Mouse (Mus musculus) MEL (cell line): ENCODE data around the gene Zcchc10. TPM values are rescaled to one million over a fixed set of nuclear protein-coding genes. Genes with fewer than 3 reads are reported as not detected.
A peak's percentile ranks its signal among the peaks of the same experiment; 100 is the strongest.

Source experiments
- DNase-seq: peaks from one replicate; pipeline ENCODE4 v3.0.0; 2011; ENCODE audit warnings: low read depth, low spot score
- H3K27ac ChIP-seq: 2 replicates; pipeline ENCODE4 v1.5.1; 2012; ENCODE audit warnings: low read depth, mild to moderate bottlenecking, control low read depth, low read length, moderate library complexity; ENCODE audit not compliant: control insufficient read depth
- H3K27me3 ChIP-seq, 2 experiments: fragments of 150-350 bp in 1 of 2; sonication (generic) in 1 of 2; 2 replicates each; pipeline ENCODE4 v1.6.1; 2012; ENCODE audit warnings: low read length in 2 of 2, mild to moderate bottlenecking in 2 of 2, improper control_type of control experiment in 1 of 2, moderate library complexity in 1 of 2; ENCODE audit not compliant: insufficient read depth in 2 of 2, control insufficient read depth in 1 of 2
- H3K36me3 ChIP-seq, 2 experiments: 2 replicates each; pipeline ENCODE4 v1.6.1; 2012 to 2014; ENCODE audit warnings: low read length in 2 of 2, improper control_type of control experiment in 1 of 2, inconsistent platforms in 1 of 2, mild to moderate bottlenecking in 1 of 2; ENCODE audit not compliant: insufficient read depth in 2 of 2, control insufficient read depth in 1 of 2
- H3K4me1 ChIP-seq, 2 experiments: fragments of 150-350 bp in 1 of 2; sonication (generic) in 1 of 2; 2 replicates each; pipeline ENCODE4 v1.6.1; 2012; ENCODE audit warnings: low read length in 2 of 2, improper control_type of control experiment in 1 of 2, mild to moderate bottlenecking in 1 of 2; ENCODE audit not compliant: insufficient read depth in 2 of 2, control insufficient read depth in 1 of 2
- H3K4me3 ChIP-seq, 2 experiments: fragments of 150-350 bp in 1 of 2; sonication (generic) in 1 of 2; 2 replicates each; pipeline ENCODE4 v1.5.1; 2012; ENCODE audit warnings: low read depth in 2 of 2, low read length in 2 of 2, mild to moderate bottlenecking in 2 of 2, moderate library complexity in 2 of 2, control low read depth in 1 of 2, improper control_type of control experiment in 1 of 2; ENCODE audit not compliant: control insufficient read depth in 1 of 2, insufficient read depth in 1 of 2
- H3K79me2 ChIP-seq: 2 replicates; pipeline ENCODE4 v1.6.1; 2012; ENCODE audit warnings: mild to moderate bottlenecking, low read length, moderate library complexity; ENCODE audit not compliant: control insufficient read depth, poor library complexity, insufficient read depth
- H3K9ac ChIP-seq: 2 replicates; pipeline ENCODE4 v1.6.1; 2012; ENCODE audit warnings: low read depth, mild to moderate bottlenecking, control low read depth, low read length, moderate library complexity; ENCODE audit not compliant: control insufficient read depth, poor library complexity, severe bottlenecking
- H3K9me3 ChIP-seq: fragments of 150-350 bp; sonication (generic); replicated peaks from 2 replicates; pipeline ENCODE4 v1.6.1; 2012; ENCODE audit warnings: mild to moderate bottlenecking, low read length, improper control_type of control experiment, moderate library complexity; ENCODE audit not compliant: insufficient read depth
- GATA1 ChIP-seq: IDR thresholded peaks from 2 replicates; pipeline ENCODE4 v1.6.1; 2011; ENCODE audit warnings: low read depth, low read length, improper control_type of control experiment
- HCFC1 ChIP-seq: IDR thresholded peaks from 2 replicates; pipeline ENCODE4 v1.6.1; 2012; ENCODE audit warnings: low read depth, mild to moderate bottlenecking, inconsistent platforms, low read length, improper control_type of control experiment, moderate library complexity
- KAT2A ChIP-seq: conservative IDR thresholded peaks from 2 replicates; pipeline ENCODE4 v1.6.1; 2012; ENCODE audit warnings: low read depth, low read length, improper control_type of control experiment, inconsistent platforms
- MYC ChIP-seq: IDR thresholded peaks from 2 replicates; pipeline ENCODE4 v1.6.1; 2011; ENCODE audit warnings: low read depth, mild to moderate bottlenecking, low read length, improper control_type of control experiment, moderate library complexity
- NELFE ChIP-seq: IDR thresholded peaks from 2 replicates; pipeline ENCODE4 v1.6.1; 2011; ENCODE audit warnings: low read depth, low read length, improper control_type of control experiment
- NRF1 ChIP-seq: IDR thresholded peaks from 2 replicates; pipeline ENCODE4 v1.6.1; 2014; ENCODE audit warnings: low read depth, mild to moderate bottlenecking, inconsistent platforms, low read length, improper control_type of control experiment, moderate library complexity; ENCODE audit not compliant: poor library complexity, insufficient read depth, severe bottlenecking
- POLR2A ChIP-seq, 2 experiments: IDR thresholded peaks; 2 replicates each; pipeline ENCODE4 v1.6.1; 2011 to 2012; ENCODE audit warnings: low read length in 2 of 2, mild to moderate bottlenecking in 2 of 2, control low read depth in 1 of 2, improper control_type of control experiment in 1 of 2, low read depth in 1 of 2, moderate library complexity in 1 of 2; ENCODE audit not compliant: control insufficient read depth in 1 of 2, insufficient read depth in 1 of 2, poor library complexity in 1 of 2
- POLR2AphosphoS2 ChIP-seq: IDR thresholded peaks from 2 replicates; pipeline ENCODE4 v1.6.1; 2011; ENCODE audit warnings: low read length, improper control_type of control experiment
- SIN3A ChIP-seq: IDR thresholded peaks from 2 replicates; pipeline ENCODE4 v1.6.1; 2012; ENCODE audit warnings: low read length, improper control_type of control experiment, inconsistent platforms
- TBP ChIP-seq: IDR thresholded peaks from 2 replicates; pipeline ENCODE4 v1.8.0; 2011; ENCODE audit warnings: low read depth, low read length, improper control_type of control experiment
- TCF12 ChIP-seq: IDR thresholded peaks from 2 replicates; pipeline ENCODE4 v1.6.1; 2014; ENCODE audit warnings: low read depth, mild to moderate bottlenecking, inconsistent platforms, low read length, improper control_type of control experiment, moderate library complexity
- UBTF ChIP-seq: IDR thresholded peaks from 2 replicates; pipeline ENCODE4 v1.6.1; 2012; ENCODE audit warnings: low read depth, mild to moderate bottlenecking, inconsistent platforms, low read length, improper control_type of control experiment, moderate library complexity, borderline replicate concordance; ENCODE audit not compliant: insufficient read depth
- USF1 ChIP-seq: IDR thresholded peaks from 2 replicates; pipeline ENCODE4 v1.6.1; 2014; ENCODE audit warnings: low read depth, mild to moderate bottlenecking, inconsistent platforms, low read length, improper control_type of control experiment, moderate library complexity
- ZKSCAN1 ChIP-seq: IDR thresholded peaks from 2 replicates; pipeline ENCODE4 v1.6.1; 2012; ENCODE audit warnings: low read depth, mild to moderate bottlenecking, inconsistent platforms, low read length, improper control_type of control experiment, moderate library complexity
- ZNF384 ChIP-seq: IDR thresholded peaks from 2 replicates; pipeline ENCODE4 v1.6.1; 2012; ENCODE audit warnings: low read depth, mild to moderate bottlenecking, inconsistent platforms, low read length, improper control_type of control experiment
- polyA plus RNA-seq, 2 experiments: library from polyadenylated mRNA; stranded (reverse) in 1 of 2; unstranded in 1 of 2; fragments of >175 nt in 1 of 2; fragments of >200 nt in 1 of 2; gene quantifications; 2 replicates each; pipeline versions ENCODE4 v1.2.1 to v1.2.4; 2012; ENCODE audit warnings: low replicate concordance in 2 of 2, low read depth in 1 of 2; ENCODE audit not compliant: insufficient read length in 2 of 2, insufficient read depth in 1 of 2, missing spikeins in 1 of 2
- total RNA-seq: library from RNA; depleted of rRNA; stranded (reverse); fragments of 300-350 nt; gene quantifications from 2 replicates; pipeline ENCODE4 v1.2.3, GENCODE M21; 2012

Gene Zcchc10
- total and polyA plus RNA-seq, 3 experiments: 11.6 to 169 (median 36.2) TPM

- TF ChIP-seq POLR2AphosphoS2 (no peak), TCF12 (peak; percentile 99), GATA1 (peak; percentile 98), NELFE (no peak)
Measured at GRCm38 (mm10) chr11:53308251-53308864, 16.1 kb upstream of the Zcchc10 start (continued).

- Histone ChIP-seq H3K4me3 (no peak overlapping the region), H3K4me1 (peaks cover 6 to 40% of the 10 kb centered on the region in 2 experiments), H3K27ac (peak overlapping the region; percentile 14; the same call in 1 of the 2 replicates), H3K9ac (no peak overlapping the region), H3K9me3 (no peaks in the 10 kb centered on the region), H3K79me2 (no peaks in the 10 kb centered on the region), H3K36me3 (peaks cover 0 to 46% of the 10 kb centered on the region in 2 experiments; a peak in 2 of 4 replicates), H3K27me3 (no peaks in the 10 kb centered on the region)
- no peak for TF ChIP-seq ZKSCAN1
- TF ChIP-seq HCFC1: 0 out of 2 replicates have a peak, but pooled peaks have one; percentile 2
- TF ChIP-seq POLR2A (IDR thresholded peaks at IDR 0.05; ENCODE audit: control insufficient read depth in 1 of 2, insufficient read depth in 1 of 2, low read depth in 1 of 2, low read length in 2 of 2, poor library complexity in 1 of 2): no peak
- TF ChIP-seq KAT2A: no peak
- TF ChIP-seq NRF1: 0 out of 2 replicates have a peak, but pooled peaks have one; percentile 1
- TF ChIP-seq TBP: no peak
- no peak for TF ChIP-seq USF1
- 0 out of 2 replicates have a peak, but pooled peaks have one; percentile 6 for TF ChIP-seq MYC
- TF ChIP-seq UBTF: no peak
- DNase-seq: no peak
Measured at GRCm38 (mm10) chr11:53308884-53309310, 15.6 kb upstream of the Zcchc10 start.

- Histone ChIP-seq H3K9me3 (no peaks in the 10 kb centered on the region), H3K4me3 (no peak overlapping the region), H3K36me3 (peaks cover 0 to 51% of the 10 kb centered on the region in 2 experiments; a peak in 2 of 4 replicates), H3K27ac (no peak overlapping the region), H3K4me1 (peaks cover 12 to 45% of the 10 kb centered on the region in 2 experiments), H3K79me2 (no peaks in the 10 kb centered on the region), H3K9ac (no peak overlapping the region), H3K27me3 (no peaks in the 10 kb centered on the region)
- TF ChIP-seq SIN3A: no peak
- TF ChIP-seq ZNF384: no peak
- DNase-seq: no peak
Measured at GRCm38 (mm10) chr11:53311385-53311784, 13.1 kb upstream of the Zcchc10 start.
